10 mouse cellular contexts compared by ENCODE assay signal in genomic region chr4:102239657-102240390, GRCm38 (mm10).
DNase-seq lines count a peak whose midpoint lies in the region; ATAC-seq and TF ChIP-seq lines count a peak whose summit lies in the region.
"Had no signal": no experiment of that assay in that cellular context is flagged by ENCODE, and none has a peak within 500 bp of the region (broad histone marks: within the 10 kb centered on the region; RNA-seq: fewer than 3 reads in every experiment).

No protein-coding gene starts in this region.

- H3K4me3 ChIP-seq in layer of hippocampus, adult 2 months, result peak overlapping the region; percentile 14; the same call in 1 of the 2 replicates
- H3K4me3 ChIP-seq in midbrain, embryonic 15.5 days, result no peak overlapping the region
- no peak overlapping the region for H3K4me3 ChIP-seq in kidney, embryonic 15.5 days (replicated peaks)
- no peak overlapping the region for H3K4me3 ChIP-seq in gastrocnemius, adult 2 months
- H3K4me3 ChIP-seq: heart, embryonic 15.5 days; liver, embryonic 13.5 days had no signal

- H3K9ac ChIP-seq in midbrain, embryonic 15.5 days, result no peak overlapping the region
- H3K9ac ChIP-seq in kidney, embryonic 15.5 days, result no peak overlapping the region
- H3K9ac ChIP-seq: heart, embryonic 15.5 days; liver, embryonic 13.5 days had no signal

- DNase-seq in cerebellum, adult 11 months, result peak; percentile 35
- peak; percentile 51 to 53 for DNase-seq in cerebellum, postnatal 36 days
- DNase-seq in layer of hippocampus, adult 2 months (ENCODE audit: low spot score in 2 of 2), result peak; percentile 68 to 75
- DNase-seq in heart, adult 8-10 months (ENCODE audit: low spot score), result no peak
- no peak for DNase-seq in ovary, postnatal 10 days (ENCODE audit: low spot score)
- no peak for DNase-seq in gastrocnemius, adult 2 months
- DNase-seq: liver, embryonic 13.5 days had no signal

- no peaks in the 10 kb centered on the region for H3K36me3 ChIP-seq in midbrain, embryonic 15.5 days (replicated peaks)
- H3K36me3 ChIP-seq in kidney, embryonic 15.5 days, result no peaks in the 10 kb centered on the region
- H3K36me3 ChIP-seq: heart, embryonic 15.5 days; liver, embryonic 13.5 days had no signal

- 48% methylated on average over 12 of the region's 12 CpGs for WGBS in midbrain, embryonic 15.5 days
- WGBS in kidney, embryonic 15.5 days, result 66% methylated on average over 12 of the region's 12 CpGs

- H3K27me3 ChIP-seq in midbrain, embryonic 15.5 days (replicated peaks), result no peaks in the 10 kb centered on the region
- H3K27me3 ChIP-seq in kidney, embryonic 15.5 days, result no peaks in the 10 kb centered on the region
- H3K27me3 ChIP-seq: heart, embryonic 15.5 days; liver, embryonic 13.5 days had no signal

- no peak overlapping the region for H3K4me2 ChIP-seq in midbrain, embryonic 15.5 days
- H3K4me2 ChIP-seq in kidney, embryonic 15.5 days, result no peak overlapping the region
- H3K4me2 ChIP-seq: heart, embryonic 15.5 days; liver, embryonic 13.5 days had no signal

- no peak for TF ChIP-seq CTCF in layer of hippocampus, adult 2 months (conservative IDR thresholded peaks at IDR 0.05)
- no peak for TF ChIP-seq CTCF in gastrocnemius, adult 2 months (IDR thresholded peaks at IDR 0.05)

- intact Hi-C loops in gastrocnemius, adult 2 months (cut with DNase I), result no loop called here

- H3K9me3 ChIP-seq in midbrain, embryonic 15.5 days, result no peaks in the 10 kb centered on the region
- no peaks in the 10 kb centered on the region for H3K9me3 ChIP-seq in kidney, embryonic 15.5 days (replicated peaks)
- H3K9me3 ChIP-seq: heart, embryonic 15.5 days; liver, embryonic 13.5 days had no signal

- peak; percentile 79 for ATAC-seq in midbrain, embryonic 15.5 days (replicated peaks)
- no peak for ATAC-seq in kidney, embryonic 15.5 days (replicated peaks; ENCODE audit: low FRiP score)

- H3K27ac ChIP-seq in layer of hippocampus, adult 2 months, result peak overlapping the region; percentile 93
- H3K27ac ChIP-seq in midbrain, embryonic 15.5 days, result peak overlapping the region; percentile 43; the same call in 1 of the 2 replicates
- H3K27ac ChIP-seq in kidney, embryonic 15.5 days, result no peak overlapping the region
- H3K27ac ChIP-seq in gastrocnemius, adult 2 months, result no peak overlapping the region
- H3K27ac ChIP-seq: heart, embryonic 15.5 days; liver, embryonic 13.5 days had no signal

- no peaks in the 10 kb centered on the region; the same call in 1 of the 2 replicates for H3K4me1 ChIP-seq in midbrain, embryonic 15.5 days
- no peaks in the 10 kb centered on the region for H3K4me1 ChIP-seq in kidney, embryonic 15.5 days
- H3K4me1 ChIP-seq: liver, embryonic 13.5 days had no signal

Comparison
In these comparisons a context has a peak if more than half of its experiments do, and no peak if none do; other contexts are left out.
1. DNase-seq: peak in cerebellum, adult 11 months (single experiment), cerebellum, postnatal 36 days (2 of 2) and layer of hippocampus, adult 2 months (2 of 2); none in heart, adult 8-10 months (single experiment), ovary, postnatal 10 days (single experiment) and gastrocnemius, adult 2 months (single experiment).
2. H3K27ac ChIP-seq: peak in layer of hippocampus, adult 2 months (single experiment) and midbrain, embryonic 15.5 days (single experiment); none in kidney, embryonic 15.5 days (single experiment) and gastrocnemius, adult 2 months (single experiment).